Mouse (Mus musculus) CD4-positive, CD25-positive, alpha-beta regulatory T cell, adult 4 months (primary cell): ENCODE data around the gene Mtnr1a. TPM values are rescaled to one million over a fixed set of nuclear protein-coding genes. Genes with fewer than 3 reads are reported as not detected.

Experiments used
- ATAC-seq: one replicate; pipeline ENCODE4 v1.8.0; 2017
- polyA plus RNA-seq, 2 experiments: library from polyadenylated mRNA; unstranded; fragments of 100-300 nt; shearing (Covaris generic); gene quantifications; one replicate each; pipeline ENCODE4 v1.2.1; 2017

Gene Mtnr1a
- polyA plus RNA-seq, 2 experiments from 2014 or later: not detected

GRCm38 (mm10) chr8:45110064-45110812 lies 41.3 kb downstream of the Mtnr1a start:
- no peak for ATAC-seq

- ATAC-seq: no peak
These were observed 41.8 kb downstream of the Mtnr1a start for GRCm38 (mm10) chr8:45110813-45111104.

GRCm38 (mm10) chr8:45111820-45112219 lies 42.9 kb downstream of the Mtnr1a start:
- no peak for ATAC-seq

- ATAC-seq: no peak
These were observed 48.7 kb downstream of the Mtnr1a start for GRCm38 (mm10) chr8:45117588-45117987.

- ATAC-seq: no peak
These were observed 56.7 kb downstream of the Mtnr1a start for GRCm38 (mm10) chr8:45125680-45126079.

Other genes starting within 250 kb of the Mtnr1a start
- gene Fat1, start 133.7 kb upstream of the Mtnr1a start, polyA plus RNA-seq: under 1 TPM in 1 of 2 experiments, not detected in 1; 0.03 TPM
- not detected for gene F11, start 192.9 kb downstream of the Mtnr1a start, polyA plus RNA-seq
- under 1 TPM in 1 of 2 experiments, not detected in 1; 0.43 TPM for gene Klkb1, start 225.7 kb downstream of the Mtnr1a start, polyA plus RNA-seq
- gene Gm45753, start 239.3 kb downstream of the Mtnr1a start, polyA plus RNA-seq: not detected